Mouse (Mus musculus) forebrain, embryonic 11.5 days (tissue): ENCODE measurements around the gene Olfr549. TPM values are rescaled to one million over a fixed set of nuclear protein-coding genes. Genes with fewer than 3 reads are reported as not detected.
A peak's percentile ranks its signal among the peaks of the same experiment; 100 is the strongest.

ENCODE experiments used
- ATAC-seq: fragments of 200-750 bp; cut with Nextera tagmentation; replicated peaks from 2 replicates; pipeline ENCODE4 v1.8.0; 2017; ENCODE audit warnings: moderate TSS enrichment; ENCODE audit not compliant: low FRiP score
- DNase-seq: peaks from one replicate; pipeline ENCODE4 v3.0.0-alpha.2; 2017; ENCODE audit warnings: low spot score
- H3K27ac ChIP-seq: fragments of 300-500 bp; sonication (generic); 2 replicates; pipeline ENCODE4 v1.5.1; 2014; ENCODE audit warnings: low read depth, low read length
- H3K27me3 ChIP-seq: fragments of 300-500 bp; sonication (generic); 2 replicates; pipeline ENCODE4 v1.6.1; 2014; ENCODE audit warnings: mild to moderate bottlenecking, low read length, mixed read lengths; ENCODE audit not compliant: control insufficient read depth, insufficient read depth
- H3K36me3 ChIP-seq: fragments of 300-500 bp; sonication (generic); 2 replicates; pipeline ENCODE4 v1.6.1; 2014; ENCODE audit warnings: mild to moderate bottlenecking, low read length, moderate library complexity, mixed read lengths; ENCODE audit not compliant: control insufficient read depth, insufficient read depth
- H3K4me1 ChIP-seq: fragments of 300-500 bp; sonication (generic); replicated peaks from 2 replicates; pipeline ENCODE4 v1.6.1; 2014; ENCODE audit warnings: low read length, mixed read lengths; ENCODE audit not compliant: control insufficient read depth, insufficient read depth
- H3K4me2 ChIP-seq: fragments of 300-500 bp; sonication (generic); 2 replicates; pipeline ENCODE4 v1.6.1; 2014; ENCODE audit warnings: low read depth, mild to moderate bottlenecking, low read length, moderate library complexity, mixed read lengths; ENCODE audit not compliant: severe bottlenecking
- H3K4me3 ChIP-seq: fragments of 300-500 bp; sonication (generic); 2 replicates; pipeline ENCODE4 v1.5.1; 2014; ENCODE audit warnings: low read depth, low read length
- H3K9ac ChIP-seq: fragments of 300-500 bp; sonication (generic); 2 replicates; pipeline ENCODE4 v1.6.1; 2014; ENCODE audit warnings: low read length
- H3K9me3 ChIP-seq: fragments of 300-500 bp; sonication (generic); 2 replicates; pipeline ENCODE4 v1.6.1; 2016; ENCODE audit warnings: low read length, mixed read lengths; ENCODE audit not compliant: control insufficient read depth
- WGBS: fragments of 180-500 bp; shearing (Covaris S2); extraction: QIAGEN DNeasy Blood & Tissue Kit; methylation state at CpG from one replicate; pipeline ENCODE4 v1.1.7; 2014; 5-methylcytosine and 5-hydroxymethylcytosine counted together
- polyA plus RNA-seq: library from polyadenylated mRNA; unstranded; fragments of >200 nt; fragmentation: Nextera tagmentation; extraction: Ambion mirVana; gene quantifications from 2 replicates; pipeline ENCODE4 v1.2.1, GENCODE M21; 2014

Olfr549 gene
- polyA plus RNA-seq, 1 experiment from 2014 or later, result not detected

- H3K36me3 ChIP-seq, result no peaks in the 10 kb centered on the region
- H3K4me3 ChIP-seq, result no peak overlapping the region
- 92% methylated on average over 4 of the region's 4 CpGs for WGBS
- no peak for DNase-seq
- no peaks in the 10 kb centered on the region for H3K9me3 ChIP-seq
- no peak overlapping the region for H3K27ac ChIP-seq
- no peak overlapping the region for H3K9ac ChIP-seq
- no peaks in the 10 kb centered on the region for H3K27me3 ChIP-seq
- ATAC-seq, result no peak
- 0 out of 2 replicates have a peak, but pooled peaks cover 2% of the 10 kb centered on the region for H3K4me1 ChIP-seq
- H3K4me2 ChIP-seq, result no peak overlapping the region
Observed at GRCm38 (mm10) chr7:102566219-102566618, 16.5 kb downstream of the Olfr549 start.

- Histone ChIP-seq H3K4me3 (no peak within 1 kb of the TSS), H3K9ac (no peak within 1 kb of the TSS), H3K36me3 (no peaks in the 10 kb centered on the region), H3K4me1 (no peaks in the 10 kb centered on the region), H3K27me3 (no peaks in the 10 kb centered on the region), H3K9me3 (no peaks in the 10 kb centered on the region), H3K4me2 (no peak within 1 kb of the TSS), H3K27ac (no peak within 1 kb of the TSS)
- no peak for ATAC-seq
- DNase-seq, result no peak
- 94% methylated on average over 8 of the region's 8 CpGs for WGBS
Observed at GRCm38 (mm10) chr7:102571142-102571541, 21.5 kb downstream of the Olfr549 start, which contains the start of gene Olfr550. Gene Olfr550, plus strand, starts transcription at chr7:102571442.

GRCm38 (mm10) chr7:102573174-102573830 lies 23.6 kb downstream of the Olfr549 start:
- ATAC-seq, result peak; percentile 63; the same call in 1 of the 2 replicates
- no peaks in the 10 kb centered on the region for H3K9me3 ChIP-seq
- H3K27me3 ChIP-seq, result no peaks in the 10 kb centered on the region
- no peaks in the 10 kb centered on the region for H3K4me1 ChIP-seq
- no peak for DNase-seq
- H3K4me3 ChIP-seq, result no peak overlapping the region
- no peak overlapping the region for H3K9ac ChIP-seq
- H3K27ac ChIP-seq, result no peak overlapping the region
- H3K4me2 ChIP-seq, result no peak overlapping the region
- no peaks in the 10 kb centered on the region for H3K36me3 ChIP-seq
- WGBS, result 69% methylated on average over 3 of the region's 3 CpGs

- H3K27me3 ChIP-seq, result no peaks in the 10 kb centered on the region
- no peaks in the 10 kb centered on the region for H3K4me1 ChIP-seq
- ATAC-seq, result no peak
- DNase-seq, result no peak
- H3K9me3 ChIP-seq, result no peaks in the 10 kb centered on the region
- WGBS, result 59% methylated on average over 6 of the region's 6 CpGs
- H3K27ac ChIP-seq, result no peak overlapping the region
- H3K36me3 ChIP-seq, result no peaks in the 10 kb centered on the region
- no peak overlapping the region for H3K4me3 ChIP-seq
- no peak overlapping the region for H3K9ac ChIP-seq
- H3K4me2 ChIP-seq, result no peak overlapping the region
Observed at GRCm38 (mm10) chr7:102575998-102576397, 26.3 kb downstream of the Olfr549 start.

GRCm38 (mm10) chr7:102591786-102592185 lies 42.1 kb downstream of the Olfr549 start, which contains the start of gene Olfr551:
Gene Olfr551, minus strand, starts transcription at chr7:102591886.
- Histone ChIP-seq H3K27me3 (no peaks in the 10 kb centered on the region), H3K36me3 (no peaks in the 10 kb centered on the region), H3K4me1 (no peaks in the 10 kb centered on the region), H3K4me2 (no peak within 1 kb of the TSS), H3K27ac (no peak within 1 kb of the TSS), H3K9me3 (no peaks in the 10 kb centered on the region), H3K9ac (no peak within 1 kb of the TSS), H3K4me3 (no peak within 1 kb of the TSS)
- DNase-seq (no peak), ATAC-seq (no peak)
- WGBS, result 94% methylated on average over 3 of the region's 3 CpGs

- H3K9ac ChIP-seq, result no peak within 1 kb of the TSS
- WGBS, result 70% methylated on average over 1 of the region's 1 CpGs
- no peaks in the 10 kb centered on the region for H3K36me3 ChIP-seq
- H3K4me3 ChIP-seq, result no peak within 1 kb of the TSS
- H3K27ac ChIP-seq, result no peak within 1 kb of the TSS
- no peak within 1 kb of the TSS for H3K4me2 ChIP-seq
- H3K9me3 ChIP-seq, result no peaks in the 10 kb centered on the region
- no peaks in the 10 kb centered on the region for H3K4me1 ChIP-seq
- DNase-seq, result no peak
- no peaks in the 10 kb centered on the region for H3K27me3 ChIP-seq
- ATAC-seq, result no peak
Observed at GRCm38 (mm10) chr7:102597378-102598031, 47.8 kb downstream of the Olfr549 start, which contains the start of gene Olfr552. Gene Olfr552, plus strand, starts transcription at chr7:102597770.

Other genes with a start within 250 kb of the Olfr549 start
- gene Rrm1, start 108.2 kb upstream of the Olfr549 start, polyA plus RNA-seq, result 274 and 290 TPM in 2 replicates
- gene Olfr543, start 68.2 kb upstream of the Olfr549 start, polyA plus RNA-seq, result 1.0 and 1.5 TPM in 2 replicates
- gene Olfr544, start 61.6 kb upstream of the Olfr549 start, polyA plus RNA-seq, result 0.11 and 0.40 TPM in 2 replicates
- 0.09 and 0.12 TPM in 2 replicates for gene Olfr545, start 50.3 kb upstream of the Olfr549 start, polyA plus RNA-seq
- not detected in 2 replicates for gene Olfr547, start 15.1 kb upstream of the Olfr549 start, polyA plus RNA-seq
- not detected in 2 replicates for gene Olfr548-ps1, start 9.0 kb upstream of the Olfr549 start, polyA plus RNA-seq
- 0.16 and 0.25 TPM in 2 replicates for gene Trim21, start 15.6 kb downstream of the Olfr549 start, polyA plus RNA-seq
- gene Olfr550, start 21.6 kb downstream of the Olfr549 start, polyA plus RNA-seq, result not detected in 2 replicates
- not detected in 2 replicates for gene Olfr551, start 42.0 kb downstream of the Olfr549 start, polyA plus RNA-seq
- gene Olfr552, start 47.9 kb downstream of the Olfr549 start, polyA plus RNA-seq, result not detected in 2 replicates
- gene Olfr553, start 68.3 kb downstream of the Olfr549 start, polyA plus RNA-seq, result not detected in 2 replicates
- not detected in 2 replicates for gene Olfr554, start 88.6 kb downstream of the Olfr549 start, polyA plus RNA-seq
- gene Olfr555, start 109.0 kb downstream of the Olfr549 start, polyA plus RNA-seq, result not detected in 2 replicates
- not detected in 2 replicates for gene Olfr556, start 115.0 kb downstream of the Olfr549 start, polyA plus RNA-seq
- 11.0 and 12.0 TPM in 2 replicates for gene Trim68, start 137.5 kb downstream of the Olfr549 start, polyA plus RNA-seq
- not detected in 2 replicates for gene Olfr557, start 146.0 kb downstream of the Olfr549 start, polyA plus RNA-seq
- gene Olfr558, start 152.3 kb downstream of the Olfr549 start, polyA plus RNA-seq, result not detected in 2 replicates
- not detected in 2 replicates for gene Olfr33, start 169.2 kb downstream of the Olfr549 start, polyA plus RNA-seq
- not detected in 2 replicates for gene Olfr559, start 177.6 kb downstream of the Olfr549 start, polyA plus RNA-seq
- not detected in 2 replicates for gene Olfr560, start 209.5 kb downstream of the Olfr549 start, polyA plus RNA-seq
- gene Olfr78, start 209.6 kb downstream of the Olfr549 start, polyA plus RNA-seq, result not detected in 2 replicates
- gene Olfr561, start 221.4 kb downstream of the Olfr549 start, polyA plus RNA-seq, result not detected in 2 replicates